Mouse (Mus musculus) MEL (cell line): ENCODE measurements around the gene Mcu.

ENCODE experiments used
- BHLHE40 ChIP-seq: IDR thresholded peaks from 2 replicates; pipeline ENCODE4 v1.6.1; 2012; ENCODE audit warnings: low read depth, mild to moderate bottlenecking, inconsistent platforms, low read length, improper control_type of control experiment, borderline replicate concordance
- CTCF ChIP-seq, 3 experiments: IDR thresholded peaks in 2 of 3; conservative IDR thresholded peaks in 1 of 3; 2 replicates each; pipeline ENCODE4 v1.5.1; 2011 to 2012; ENCODE audit warnings: low read length in 3 of 3, low read depth in 2 of 3, mild to moderate bottlenecking in 2 of 3, improper control_type of control experiment in 1 of 3, inconsistent platforms in 1 of 3, mixed read lengths in 1 of 3, moderate library complexity in 1 of 3; ENCODE audit not compliant: control insufficient read depth in 1 of 3, insufficient read depth in 1 of 3, poor library complexity in 1 of 3, severe bottlenecking in 1 of 3
- EP300 ChIP-seq, 2 experiments: IDR thresholded peaks; 2 replicates each; pipeline ENCODE4 v1.6.1; 2011; ENCODE audit warnings: improper control_type of control experiment in 2 of 2, low read length in 2 of 2, low read depth in 1 of 2, mild to moderate bottlenecking in 1 of 2
- HCFC1 ChIP-seq: IDR thresholded peaks from 2 replicates; pipeline ENCODE4 v1.6.1; 2012; ENCODE audit warnings: low read depth, mild to moderate bottlenecking, inconsistent platforms, low read length, improper control_type of control experiment, moderate library complexity
- MEF2A ChIP-seq: IDR thresholded peaks from 2 replicates; pipeline ENCODE4 v1.6.1; 2014; ENCODE audit warnings: low read depth, mild to moderate bottlenecking, inconsistent platforms, low read length, improper control_type of control experiment; ENCODE audit not compliant: poor library complexity, insufficient replicate concordance, severe bottlenecking; ENCODE audit errors: extremely low read depth
- POLR2A ChIP-seq, 2 experiments: IDR thresholded peaks; 2 replicates each; pipeline ENCODE4 v1.6.1; 2011 to 2012; ENCODE audit warnings: low read length in 2 of 2, mild to moderate bottlenecking in 2 of 2, control low read depth in 1 of 2, improper control_type of control experiment in 1 of 2, low read depth in 1 of 2, moderate library complexity in 1 of 2; ENCODE audit not compliant: control insufficient read depth in 1 of 2, insufficient read depth in 1 of 2, poor library complexity in 1 of 2
- POLR2AphosphoS5 ChIP-seq: IDR thresholded peaks from 2 replicates; pipeline ENCODE4 v1.6.1; 2012; ENCODE audit warnings: low read depth, borderline replicate concordance, mild to moderate bottlenecking, inconsistent platforms, low read length, moderate library complexity, mixed read lengths
- TCF12 ChIP-seq: IDR thresholded peaks from 2 replicates; pipeline ENCODE4 v1.6.1; 2014; ENCODE audit warnings: low read depth, mild to moderate bottlenecking, inconsistent platforms, low read length, improper control_type of control experiment, moderate library complexity
- USF1 ChIP-seq: IDR thresholded peaks from 2 replicates; pipeline ENCODE4 v1.6.1; 2014; ENCODE audit warnings: low read depth, mild to moderate bottlenecking, inconsistent platforms, low read length, improper control_type of control experiment, moderate library complexity
- USF2 ChIP-seq, 2 experiments: IDR thresholded peaks; 2 replicates each; pipeline ENCODE4 v1.6.1; 2011 to 2012; ENCODE audit warnings: improper control_type of control experiment in 2 of 2, low read length in 2 of 2, borderline replicate concordance in 1 of 2, inconsistent platforms in 1 of 2, low read depth in 1 of 2, mild to moderate bottlenecking in 1 of 2; ENCODE audit not compliant: insufficient read depth in 1 of 2
- ZC3H11A ChIP-seq: IDR thresholded peaks from 2 replicates; pipeline ENCODE4 v1.6.1; 2012; ENCODE audit warnings: low read depth, mild to moderate bottlenecking, inconsistent platforms, low read length, improper control_type of control experiment
- ZMIZ1 ChIP-seq: IDR thresholded peaks from 2 replicates; pipeline ENCODE4 v1.6.1; 2012; ENCODE audit warnings: low read depth, mild to moderate bottlenecking, inconsistent platforms, low read length, improper control_type of control experiment, moderate library complexity

DNA sequence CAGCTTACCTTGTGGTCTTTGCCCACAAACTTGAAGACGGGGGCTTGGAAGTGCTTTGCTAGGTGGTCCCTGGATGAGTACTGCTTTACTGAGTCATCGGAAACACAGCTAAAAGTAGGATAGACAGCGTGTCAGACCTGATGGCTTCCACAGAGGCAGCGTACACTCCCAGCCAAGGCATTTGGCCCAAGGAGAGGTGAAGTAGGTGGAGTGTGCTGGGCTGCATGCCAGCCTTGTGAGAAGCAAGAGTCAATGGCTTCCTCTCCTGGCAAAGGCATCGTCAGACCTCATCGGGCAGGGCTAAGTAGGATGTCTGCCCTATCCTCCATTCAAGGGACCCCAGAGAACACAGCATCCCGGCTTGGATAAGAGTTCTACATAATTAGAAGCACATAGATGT is 191.1 kb downstream of the Mcu start:
- TF ChIP-seq USF1 (no peak), CTCF (IDR thresholded peaks at IDR 0.05 in 2 of 3, conservative IDR thresholded peaks at IDR 0.05 in 1 of 3; ENCODE audit: control insufficient read depth in 1 of 3, insufficient read depth in 1 of 3, low read depth in 2 of 3, low read length in 3 of 3, poor library complexity in 1 of 3, severe bottlenecking in 1 of 3) (no peak), POLR2AphosphoS5 (no peak), MEF2A (no peak), POLR2A (IDR thresholded peaks at IDR 0.05; ENCODE audit: control insufficient read depth in 1 of 2, insufficient read depth in 1 of 2, low read depth in 1 of 2, low read length in 2 of 2, poor library complexity in 1 of 2) (no peak), ZC3H11A (no peak), EP300 (IDR thresholded peaks at IDR 0.05; ENCODE audit: low read depth in 1 of 2, low read length in 2 of 2) (no peak), ZMIZ1 (no peak), TCF12 (no peak), USF2 (IDR thresholded peaks at IDR 0.05; ENCODE audit: borderline replicate concordance in 1 of 2, insufficient read depth in 1 of 2, low read depth in 1 of 2, low read length in 2 of 2) (no peak), BHLHE40 (no peak), HCFC1 (no peak)
